Mouse (Mus musculus): ENCODE measurements around the gene Nrip3. TPM values are rescaled to one million over a fixed set of nuclear protein-coding genes. Genes with fewer than 3 reads are reported as not detected.

The Nrip3 gene
- 0.10 and 0.22 TPM in 2 replicates for polyA plus RNA-seq (2012; rRNA removed)
- polyA plus RNA-seq (2014; fragmentation: Nextera tagmentation; extraction: Ambion mirVana): 0.13 and 0.23 TPM in 2 replicates

GRCm38 (mm10) chr7:109781470-109782203 lies at the start of gene Nrip3:
Nrip3 (minus strand) TSS chr7:109782025.
- Histone ChIP-seq H3K4me1 (replicated peaks; ENCODE audit: control insufficient read depth in 2 of 2, insufficient read depth in 2 of 2, low read length in 1 of 2) (peaks cover 2 to 7% of the 10 kb centered on the region in 2 experiments; a peak in 3 of 4 replicates), H3K9me3 (ENCODE audit: control insufficient read depth, low read length) (no peaks in the 10 kb centered on the region), H3K9ac (replicated peaks) (no peak within 1 kb of the TSS; the same call in 1 of the 2 replicates), H3K36me3 (replicated peaks; ENCODE audit: control insufficient read depth, insufficient read depth, low read depth) (no peaks in the 10 kb centered on the region), H3K4me3 (ENCODE audit: insufficient read depth in 1 of 2, low read depth in 2 of 2, low read length in 2 of 2) (peak within 1 kb of the TSS; percentile 45 to 50), H3K27me3 (ENCODE audit: control insufficient read depth, insufficient read depth, low read length) (peaks cover 52% of the 10 kb centered on the region), H3K27ac (no peak within 1 kb of the TSS), H3K4me2 (ENCODE audit: low read depth) (peak within 1 kb of the TSS; percentile 72)
- WGBS (ENCODE audit: insufficient replicate concordance): 3% methylated on average over 52 of the region's 52 CpGs
- peak; percentile 56 to 61 (median 57) for DNase-seq (ENCODE audit: low read depth in 3 of 3, low spot score in 3 of 3)
- no peak for TF ChIP-seq EP300 (IDR thresholded peaks at IDR 0.05; ENCODE audit: low read depth)
- TF ChIP-seq CTCF (IDR thresholded peaks at IDR 0.05; ENCODE audit: low read depth): no peak
- peak; percentile 86 for ATAC-seq (ENCODE audit: insufficient read depth)

GRCm38 (mm10) chr7:109831376-109831775 lies 49.6 kb upstream of the Nrip3 start:
- Histone ChIP-seq H3K36me3 (replicated peaks; ENCODE audit: control insufficient read depth, insufficient read depth, low read depth) (no peaks in the 10 kb centered on the region), H3K4me3 (ENCODE audit: insufficient read depth in 1 of 2, low read depth in 2 of 2, low read length in 2 of 2) (no peak overlapping the region), H3K27me3 (ENCODE audit: control insufficient read depth, insufficient read depth, low read length) (no peaks in the 10 kb centered on the region), H3K27ac (no peak overlapping the region), H3K9ac (replicated peaks) (no peak overlapping the region), H3K4me2 (ENCODE audit: low read depth) (no peak overlapping the region), H3K4me1 (replicated peaks; ENCODE audit: control insufficient read depth in 2 of 2, insufficient read depth in 2 of 2, low read length in 1 of 2) (no peaks in the 10 kb centered on the region), H3K9me3 (ENCODE audit: control insufficient read depth, low read length) (no peaks in the 10 kb centered on the region)
- WGBS (ENCODE audit: insufficient replicate concordance): 44% methylated on average over 2 of the region's 2 CpGs
- ATAC-seq (ENCODE audit: insufficient read depth) (no peak), DNase-seq (ENCODE audit: low read depth in 3 of 3, low spot score in 3 of 3) (no peak)
- TF ChIP-seq EP300 (IDR thresholded peaks at IDR 0.05; ENCODE audit: low read depth) (no peak), CTCF (IDR thresholded peaks at IDR 0.05; ENCODE audit: low read depth) (no peak)

DNA sequence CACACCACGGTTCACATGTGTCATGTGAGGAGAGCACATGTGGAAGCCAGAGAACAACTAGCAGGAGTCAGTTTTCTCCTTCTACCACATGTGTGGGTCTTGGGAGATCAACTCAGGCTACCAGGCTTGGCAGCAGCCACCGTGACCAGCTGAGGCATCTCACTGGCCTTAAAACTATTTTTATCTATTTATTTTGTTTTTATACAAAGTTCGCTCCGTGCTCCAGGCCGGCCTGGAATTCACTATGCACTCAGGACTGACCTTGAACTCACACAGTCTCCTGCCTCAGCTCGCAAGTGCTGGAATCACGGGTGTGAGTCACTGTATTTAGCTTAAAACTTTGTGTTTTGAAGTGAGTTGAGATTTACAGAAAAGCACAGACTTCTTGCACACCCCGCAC lies 45.1 kb upstream of the Nrip3 start:
- H3K9me3 ChIP-seq (ENCODE audit: control insufficient read depth, low read length): no peaks in the 10 kb centered on the region
- DNase-seq (ENCODE audit: low read depth in 3 of 3, low spot score in 3 of 3): no peak
- H3K9ac ChIP-seq (replicated peaks): no peak overlapping the region
- no peak overlapping the region for H3K4me2 ChIP-seq (ENCODE audit: low read depth)
- 64% methylated on average over 8 of the region's 8 CpGs for WGBS (ENCODE audit: insufficient replicate concordance)
- H3K4me1 ChIP-seq (replicated peaks; ENCODE audit: control insufficient read depth in 2 of 2, insufficient read depth in 2 of 2, low read length in 1 of 2): no peaks in the 10 kb centered on the region
- no peak for ATAC-seq (ENCODE audit: insufficient read depth)
- H3K36me3 ChIP-seq (replicated peaks; ENCODE audit: control insufficient read depth, insufficient read depth, low read depth): no peaks in the 10 kb centered on the region
- no peak overlapping the region for H3K27ac ChIP-seq
- H3K27me3 ChIP-seq (ENCODE audit: control insufficient read depth, insufficient read depth, low read length): no peaks in the 10 kb centered on the region
- no peak for TF ChIP-seq CTCF (IDR thresholded peaks at IDR 0.05; ENCODE audit: low read depth)
- no peak for TF ChIP-seq EP300 (IDR thresholded peaks at IDR 0.05; ENCODE audit: low read depth)
- H3K4me3 ChIP-seq (ENCODE audit: insufficient read depth in 1 of 2, low read depth in 2 of 2, low read length in 2 of 2): no peak overlapping the region

- ATAC-seq (ENCODE audit: insufficient read depth): no peak
- 67% methylated on average over 14 of the region's 14 CpGs for WGBS (ENCODE audit: insufficient replicate concordance)
- TF ChIP-seq CTCF (IDR thresholded peaks at IDR 0.05; ENCODE audit: low read depth): no peak
- TF ChIP-seq EP300 (IDR thresholded peaks at IDR 0.05; ENCODE audit: low read depth): no peak
These were observed 43.5 kb upstream of the Nrip3 start for GRCm38 (mm10) chr7:109825293-109825692.

DNA sequence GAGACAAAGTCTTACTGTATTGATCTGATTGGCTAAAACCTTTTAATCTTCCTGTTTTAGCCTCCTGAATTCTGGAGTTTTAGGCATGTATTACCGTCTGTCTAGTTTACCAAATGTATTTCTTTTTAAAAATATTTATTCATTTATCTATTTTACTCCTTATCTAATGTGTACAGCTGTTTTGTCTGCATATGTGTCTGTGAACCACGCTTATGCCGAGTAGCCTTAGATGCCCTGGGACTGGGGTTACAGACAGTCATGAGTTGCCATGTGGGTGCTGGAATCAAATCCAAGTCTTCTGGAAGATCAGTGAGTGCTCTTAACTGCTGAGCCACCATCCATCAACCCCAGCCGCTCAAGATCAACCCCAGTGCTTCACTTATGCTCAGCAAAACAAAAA lies 36.8 kb upstream of the Nrip3 start:
- DNase-seq (ENCODE audit: low read depth in 3 of 3, low spot score in 3 of 3): peak; percentile 20 to 33 (median 24)
- Histone ChIP-seq H3K9me3 (ENCODE audit: control insufficient read depth, low read length) (no peaks in the 10 kb centered on the region), H3K36me3 (replicated peaks; ENCODE audit: control insufficient read depth, insufficient read depth, low read depth) (no peaks in the 10 kb centered on the region), H3K27ac (no peak overlapping the region), H3K27me3 (ENCODE audit: control insufficient read depth, insufficient read depth, low read length) (no peaks in the 10 kb centered on the region), H3K9ac (replicated peaks) (no peak overlapping the region), H3K4me1 (replicated peaks; ENCODE audit: control insufficient read depth in 2 of 2, insufficient read depth in 2 of 2, low read length in 1 of 2) (peaks cover 13 to 18% of the 10 kb centered on the region in 2 experiments), H3K4me2 (ENCODE audit: low read depth) (no peak overlapping the region), H3K4me3 (ENCODE audit: insufficient read depth in 1 of 2, low read depth in 2 of 2, low read length in 2 of 2) (no peak overlapping the region)
- peak; percentile 55; the same call in 1 of the 2 replicates for ATAC-seq (ENCODE audit: insufficient read depth)
- TF ChIP-seq CTCF (IDR thresholded peaks at IDR 0.05; ENCODE audit: low read depth) (no peak), EP300 (IDR thresholded peaks at IDR 0.05; ENCODE audit: low read depth) (0 out of 2 replicates have a peak, but pooled peaks have one; percentile 14)
- WGBS (ENCODE audit: insufficient replicate concordance): 26% methylated on average over 4 of the region's 4 CpGs

More at GRCm38 (mm10) chr7:109825293-109825692, 43.5 kb upstream of the Nrip3 start:
- Histone ChIP-seq H3K4me2 (ENCODE audit: low read depth) (no peak overlapping the region), H3K36me3 (replicated peaks; ENCODE audit: control insufficient read depth, insufficient read depth, low read depth) (no peaks in the 10 kb centered on the region), H3K9me3 (ENCODE audit: control insufficient read depth, low read length) (no peaks in the 10 kb centered on the region), H3K4me3 (ENCODE audit: insufficient read depth in 1 of 2, low read depth in 2 of 2, low read length in 2 of 2) (no peak overlapping the region), H3K27ac (no peak overlapping the region), H3K9ac (replicated peaks) (no peak overlapping the region), H3K4me1 (replicated peaks; ENCODE audit: control insufficient read depth in 2 of 2, insufficient read depth in 2 of 2, low read length in 1 of 2) (no peaks in the 10 kb centered on the region), H3K27me3 (ENCODE audit: control insufficient read depth, insufficient read depth, low read length) (no peaks in the 10 kb centered on the region)
- DNase-seq (ENCODE audit: low read depth in 3 of 3, low spot score in 3 of 3): no peak
